Mouse (Mus musculus) liver, embryonic 14.5 days (tissue): ENCODE data around the gene Cox4i2.

Source experiments
- CTCF ChIP-seq: IDR thresholded peaks from 2 replicates; pipeline ENCODE4 v1.5.1; 2016; ENCODE audit warnings: antibody characterized with exemption, low read depth, control low read depth
- EP300 ChIP-seq: IDR thresholded peaks from 2 replicates; pipeline ENCODE4 v1.6.1; 2016; ENCODE audit warnings: antibody characterized with exemption, low read depth

GRCm38 (mm10) chr2:152717652-152718051 lies 36.3 kb upstream of the Cox4i2 start:
- TF ChIP-seq CTCF (no peak), EP300 (no peak)
